Mouse (Mus musculus) embryonic facial prominence, embryonic 11.5 days (tissue): ENCODE data around the gene Ttc27. TPM values are rescaled to one million over a fixed set of nuclear protein-coding genes. Genes with fewer than 3 reads are reported as not detected.
A peak's percentile ranks its signal among the peaks of the same experiment; 100 is the strongest.

ENCODE experiments used
- ATAC-seq: fragments of 200-750 bp; cut with Nextera tagmentation; replicated peaks from 2 replicates; pipeline ENCODE4 v1.8.0; 2017; ENCODE audit warnings: low read depth; ENCODE audit not compliant: insufficient number of reproducible peaks, low FRiP score, low TSS enrichment
- DNase-seq: peaks from one replicate; pipeline ENCODE4 v3.0.0-alpha.2; 2015; ENCODE audit warnings: low spot score
- H3K27ac ChIP-seq: fragments of 300-500 bp; sonication (generic); replicated peaks from 2 replicates; pipeline ENCODE4 v1.5.1; 2014; ENCODE audit warnings: mild to moderate bottlenecking, low read depth, low read length, control low read depth
- H3K27me3 ChIP-seq: fragments of 300-500 bp; sonication (generic); 2 replicates; pipeline ENCODE4 v1.6.1; 2014; ENCODE audit warnings: mild to moderate bottlenecking, low read length, moderate library complexity, mixed read lengths; ENCODE audit not compliant: control insufficient read depth, insufficient read depth
- H3K36me3 ChIP-seq: fragments of 300-500 bp; sonication (generic); replicated peaks from 2 replicates; pipeline ENCODE4 v1.6.1; 2014; ENCODE audit warnings: low read depth, mild to moderate bottlenecking, low read length, moderate library complexity, mixed read lengths; ENCODE audit not compliant: control insufficient read depth, insufficient read depth
- H3K4me1 ChIP-seq: fragments of 300-500 bp; sonication (generic); 2 replicates; pipeline ENCODE4 v1.6.1; 2014; ENCODE audit warnings: low read length, mixed read lengths; ENCODE audit not compliant: control insufficient read depth, insufficient read depth
- H3K4me2 ChIP-seq: fragments of 300-500 bp; sonication (generic); 2 replicates; pipeline ENCODE4 v1.6.1; 2014; ENCODE audit warnings: low read depth, mild to moderate bottlenecking, control low read depth, low read length, moderate library complexity
- H3K4me3 ChIP-seq: fragments of 300-500 bp; sonication (generic); 2 replicates; pipeline ENCODE4 v1.5.1; 2014; ENCODE audit warnings: low read depth, low read length, control low read depth
- H3K9ac ChIP-seq: fragments of 300-500 bp; sonication (generic); replicated peaks from 2 replicates; pipeline ENCODE4 v1.6.1; 2014; ENCODE audit warnings: mild to moderate bottlenecking, control low read depth, low read length
- H3K9me3 ChIP-seq: fragments of 300-500 bp; sonication (generic); replicated peaks from 2 replicates; pipeline ENCODE4 v1.6.1; 2016; ENCODE audit warnings: mild to moderate bottlenecking, low read length, inconsistent platforms, mixed read lengths; ENCODE audit not compliant: control insufficient read depth
- WGBS: fragments of 180-500 bp; shearing (Covaris S2); extraction: QIAGEN DNeasy Blood & Tissue Kit; methylation state at CpG from one replicate; pipeline ENCODE4 v1.1.7; 2014; 5-methylcytosine and 5-hydroxymethylcytosine counted together
- polyA plus RNA-seq: library from polyadenylated mRNA; unstranded; fragments of >200 nt; fragmentation: Nextera tagmentation; extraction: Ambion mirVana; gene quantifications from 2 replicates; pipeline ENCODE4 v1.2.1, GENCODE M21; 2014

The Ttc27 gene
- polyA plus RNA-seq, 1 experiment from 2014 or later: 35.4 TPM

GRCm38 (mm10) chr17:74846031-74846891, 128.7 kb downstream of the Ttc27 start:
- Histone ChIP-seq H3K4me3 (no peak overlapping the region), H3K4me1 (no peaks in the 10 kb centered on the region), H3K27ac (no peak overlapping the region), H3K27me3 (no peaks in the 10 kb centered on the region), H3K36me3 (no peaks in the 10 kb centered on the region), H3K9me3 (no peaks in the 10 kb centered on the region), H3K4me2 (no peak overlapping the region), H3K9ac (0 out of 2 replicates have a peak overlapping the region, but pooled peaks have one; percentile 1)
- 55% methylated on average over 10 of the region's 10 CpGs for WGBS
- peak; percentile 16 for DNase-seq
- ATAC-seq: peak; percentile 67; the same call in 1 of the 2 replicates

- Histone ChIP-seq H3K4me3 (no peak overlapping the region), H3K27me3 (no peaks in the 10 kb centered on the region), H3K4me2 (no peak overlapping the region), H3K9ac (no peak overlapping the region), H3K4me1 (no peaks in the 10 kb centered on the region), H3K36me3 (no peaks in the 10 kb centered on the region), H3K27ac (no peak overlapping the region), H3K9me3 (no peaks in the 10 kb centered on the region)
- WGBS: 95% methylated on average over 3 of the region's 3 CpGs
- ATAC-seq (no peak), DNase-seq (no peak)
These were observed 132.7 kb downstream of the Ttc27 start for GRCm38 (mm10) chr17:74850216-74850615.

DNA sequence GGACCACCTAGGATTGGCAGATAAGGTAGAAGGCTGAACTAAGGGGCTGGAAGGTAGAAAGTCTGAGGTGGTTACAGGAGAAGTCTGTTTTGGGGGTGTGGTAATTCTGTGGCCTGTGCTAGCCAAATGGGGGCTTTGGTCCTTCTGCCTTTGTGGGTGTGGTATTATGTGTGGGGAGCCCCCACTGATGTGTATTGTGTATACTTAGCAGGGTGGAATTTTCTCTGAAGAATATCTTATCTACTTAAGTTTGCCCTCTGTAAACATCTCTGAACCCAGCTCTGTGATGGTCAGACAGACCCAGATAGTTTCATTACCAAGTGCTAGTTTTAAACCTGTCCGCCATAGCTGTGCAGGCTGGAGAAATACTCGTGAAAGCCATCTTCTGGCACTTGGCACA, 141.8 kb downstream of the Ttc27 start:
- H3K4me3 ChIP-seq: no peak overlapping the region
- ATAC-seq (0 out of 2 replicates have a peak, but pooled peaks have one; percentile 39), DNase-seq (no peak)
- H3K27me3 ChIP-seq: no peaks in the 10 kb centered on the region
- H3K36me3 ChIP-seq: no peaks in the 10 kb centered on the region
- H3K9ac ChIP-seq: no peak overlapping the region
- 90% methylated on average over 2 of the region's 2 CpGs for WGBS
- no peak overlapping the region for H3K27ac ChIP-seq
- no peak overlapping the region for H3K4me2 ChIP-seq
- no peaks in the 10 kb centered on the region for H3K4me1 ChIP-seq
- no peaks in the 10 kb centered on the region for H3K9me3 ChIP-seq

GRCm38 (mm10) chr17:74860180-74860993, 142.9 kb downstream of the Ttc27 start:
- Histone ChIP-seq H3K9ac (no peak overlapping the region), H3K36me3 (no peaks in the 10 kb centered on the region), H3K4me1 (no peaks in the 10 kb centered on the region), H3K27me3 (no peaks in the 10 kb centered on the region), H3K4me2 (no peak overlapping the region), H3K4me3 (no peak overlapping the region), H3K9me3 (no peaks in the 10 kb centered on the region), H3K27ac (no peak overlapping the region)
- DNase-seq: peak; percentile 14
- 55% methylated on average over 17 of the region's 17 CpGs for WGBS
- ATAC-seq: 0 out of 2 replicates have a peak, but pooled peaks have one; percentile 40

GRCm38 (mm10) chr17:74863845-74864244, 146.3 kb downstream of the Ttc27 start:
- Histone ChIP-seq H3K4me1 (peaks cover 5% of the 10 kb centered on the region; the same call in 1 of the 2 replicates), H3K4me2 (no peak overlapping the region), H3K36me3 (no peaks in the 10 kb centered on the region), H3K4me3 (no peak overlapping the region), H3K9ac (no peak overlapping the region), H3K27me3 (no peaks in the 10 kb centered on the region), H3K9me3 (no peaks in the 10 kb centered on the region), H3K27ac (no peak overlapping the region)
- ATAC-seq: no peak
- DNase-seq: no peak
- 88% methylated on average over 5 of the region's 5 CpGs for WGBS

GRCm38 (mm10) chr17:74864790-74865548, 147.4 kb downstream of the Ttc27 start:
- H3K27ac ChIP-seq: no peak overlapping the region
- ATAC-seq: no peak
- peaks cover 5% of the 10 kb centered on the region; the same call in 1 of the 2 replicates for H3K4me1 ChIP-seq
- no peak overlapping the region for H3K9ac ChIP-seq
- H3K27me3 ChIP-seq: no peaks in the 10 kb centered on the region
- no peak for DNase-seq
- no peak overlapping the region for H3K4me3 ChIP-seq
- WGBS: 83% methylated on average over 10 of the region's 10 CpGs
- no peak overlapping the region for H3K4me2 ChIP-seq
- H3K36me3 ChIP-seq: no peaks in the 10 kb centered on the region
- H3K9me3 ChIP-seq: no peaks in the 10 kb centered on the region

DNA sequence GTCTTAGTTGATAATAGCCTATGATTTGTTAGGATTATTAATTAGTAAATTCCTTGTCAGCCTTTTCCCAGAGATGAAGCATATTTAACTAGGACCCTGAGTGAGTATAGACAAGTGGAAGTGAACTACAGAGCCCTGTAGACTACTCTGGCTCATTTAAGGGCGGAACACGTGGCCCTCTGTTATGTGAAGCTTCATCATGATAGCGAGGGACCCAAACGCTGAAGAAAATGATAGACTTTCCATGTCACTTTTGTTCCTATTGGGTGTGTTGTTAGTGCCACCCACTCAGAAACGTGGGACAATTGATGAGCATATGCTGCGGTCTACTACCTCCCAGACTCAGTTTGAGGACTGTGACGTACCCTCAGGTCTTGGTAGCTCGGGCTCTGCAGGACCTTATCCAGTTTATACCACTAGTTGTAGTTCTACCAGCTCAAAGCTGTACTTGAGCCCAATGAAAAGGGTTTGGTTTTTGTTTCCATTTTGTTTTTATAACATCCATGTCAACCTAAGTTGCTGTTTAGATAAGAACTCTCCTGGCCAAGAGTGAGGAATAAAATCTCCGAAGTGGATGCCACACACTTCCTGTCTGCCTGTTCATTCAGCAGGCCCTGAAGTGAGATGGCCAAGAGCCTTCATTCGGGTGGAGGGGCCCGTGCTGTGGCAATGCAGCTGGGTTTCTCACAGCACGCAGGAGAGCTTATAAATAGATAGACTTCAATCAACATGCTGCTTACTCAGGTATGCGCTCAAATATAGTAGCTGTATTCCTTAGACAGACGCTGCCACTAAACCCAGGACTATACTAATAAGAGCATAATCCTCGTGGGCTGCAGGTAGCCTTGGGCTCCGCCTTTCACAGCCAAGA, 148.4 kb downstream of the Ttc27 start:
- Histone ChIP-seq H3K4me1 (peaks cover 7% of the 10 kb centered on the region), H3K9me3 (no peaks in the 10 kb centered on the region), H3K36me3 (no peaks in the 10 kb centered on the region), H3K27ac (peak overlapping the region; percentile 17; the same call in 1 of the 2 replicates), H3K4me3 (no peak overlapping the region), H3K27me3 (no peaks in the 10 kb centered on the region), H3K9ac (no peak overlapping the region), H3K4me2 (no peak overlapping the region)
- ATAC-seq (no peak), DNase-seq (no peak)
- 87% methylated on average over 16 of the region's 16 CpGs for WGBS
